Comparison of ENCODE assay signal across 9 mouse cellular contexts in genomic region chr1:158653808-158654520, GRCm38 (mm10).
DNase-seq lines count a peak whose midpoint lies in the region; ATAC-seq and TF ChIP-seq lines count a peak whose summit lies in the region.
"Had no signal": no experiment of that assay in that cellular context is flagged by ENCODE, and none has a peak within 500 bp of the region (broad histone marks: within the 10 kb centered on the region; RNA-seq: fewer than 3 reads in every experiment).

No protein-coding gene starts in this region.

- peak; percentile 1 for DNase-seq in gastrocnemius, adult 18-20 months (ENCODE audit: low spot score)
- no peak for DNase-seq in gastrocnemius, adult 8-10 months (ENCODE audit: low spot score in 2 of 2)
- DNase-seq in cerebellum, adult 8-10 months = peak; percentile 53
- DNase-seq in forelimb bud, embryonic 11.5 days (ENCODE audit: low read depth, low spot score) = peak; percentile 74
- peak; percentile 88 for DNase-seq in kidney, postnatal 0 days (ENCODE audit: low spot score)
- peak; percentile 40 for DNase-seq in midbrain, embryonic 10.5 days (ENCODE audit: low spot score)
- DNase-seq in gastrocnemius, postnatal 25 days = no peak

- TF ChIP-seq CTCF in E14TG2a.4 (conservative IDR thresholded peaks at IDR 0.05; ENCODE audit: low read length) = peak; percentile 41
- peak; percentile 70 for TF ChIP-seq CTCF in kidney, postnatal 0 days (IDR thresholded peaks at IDR 0.05; ENCODE audit: low read depth)

- H3K4me3 ChIP-seq in E14TG2a.4 (replicated peaks; ENCODE audit: low read length) = no peak overlapping the region
- H3K4me3 ChIP-seq in kidney, postnatal 0 days (replicated peaks; ENCODE audit: low read depth, low read length) = no peak overlapping the region
- no peak overlapping the region for H3K4me3 ChIP-seq in midbrain, embryonic 10.5 days
- H3K4me3 ChIP-seq: stomach, embryonic 15.5 days had no signal

- peak; percentile 59 for ATAC-seq in kidney, postnatal 0 days (replicated peaks; ENCODE audit: low FRiP score, low read depth)

- no peaks in the 10 kb centered on the region for H3K9me3 ChIP-seq in E14TG2a.4 (ENCODE audit: low read length)
- no peaks in the 10 kb centered on the region for H3K9me3 ChIP-seq in kidney, postnatal 0 days (replicated peaks; ENCODE audit: low read length)
- H3K9me3 ChIP-seq in midbrain, embryonic 10.5 days (replicated peaks) = no peaks in the 10 kb centered on the region
- H3K9me3 ChIP-seq: stomach, embryonic 15.5 days had no signal

- no peak overlapping the region for H3K9ac ChIP-seq in kidney, postnatal 0 days (ENCODE audit: low read depth, low read length)
- H3K9ac ChIP-seq: stomach, embryonic 15.5 days had no signal

- H3K4me1 ChIP-seq in E14TG2a.4 (replicated peaks; ENCODE audit: low read depth, low read length) = no peaks in the 10 kb centered on the region
- H3K4me1 ChIP-seq in kidney, postnatal 0 days (replicated peaks; ENCODE audit: insufficient read depth, low read length) = no peaks in the 10 kb centered on the region
- H3K4me1 ChIP-seq in midbrain, embryonic 10.5 days = no peaks in the 10 kb centered on the region
- H3K4me1 ChIP-seq: stomach, embryonic 15.5 days had no signal

- no peaks in the 10 kb centered on the region for H3K27me3 ChIP-seq in E14TG2a.4 (ENCODE audit: insufficient read depth, low read length)
- H3K27me3 ChIP-seq in kidney, postnatal 0 days (ENCODE audit: insufficient read depth, low read length) = no peaks in the 10 kb centered on the region
- no peaks in the 10 kb centered on the region for H3K27me3 ChIP-seq in midbrain, embryonic 10.5 days (ENCODE audit: low read depth, poor library complexity, severe bottlenecking)
- H3K27me3 ChIP-seq: stomach, embryonic 15.5 days had no signal

- H3K4me2 ChIP-seq in kidney, postnatal 0 days (ENCODE audit: low read length) = no peak overlapping the region
- H3K4me2 ChIP-seq: stomach, embryonic 15.5 days had no signal

- no peak overlapping the region for H3K27ac ChIP-seq in kidney, postnatal 0 days
- H3K27ac ChIP-seq in midbrain, embryonic 10.5 days (replicated peaks) = no peak overlapping the region
- H3K27ac ChIP-seq: stomach, embryonic 15.5 days had no signal

- no peaks in the 10 kb centered on the region for H3K36me3 ChIP-seq in E14TG2a.4 (ENCODE audit: insufficient read depth, low read length)
- H3K36me3 ChIP-seq in kidney, postnatal 0 days (ENCODE audit: insufficient read depth, low read length) = no peaks in the 10 kb centered on the region
- peaks cover 15% of the 10 kb centered on the region; the same call in 1 of the 2 replicates for H3K36me3 ChIP-seq in midbrain, embryonic 10.5 days
- H3K36me3 ChIP-seq: stomach, embryonic 15.5 days had no signal

- WGBS in kidney, postnatal 0 days = 26% methylated on average over 4 of the region's 4 CpGs
- WGBS in midbrain, embryonic 10.5 days = 27% methylated on average over 4 of the region's 4 CpGs

Comparison
In these comparisons a context has a peak if more than half of its experiments do, and no peak if none do; other contexts are left out.
1. DNase-seq: peak in gastrocnemius, adult 18-20 months (single experiment), cerebellum, adult 8-10 months (single experiment), forelimb bud, embryonic 11.5 days (single experiment), kidney, postnatal 0 days (single experiment) and midbrain, embryonic 10.5 days (single experiment); none in gastrocnemius, adult 8-10 months (0 of 2) and gastrocnemius, postnatal 25 days (single experiment).